In the genomic region with DNA sequence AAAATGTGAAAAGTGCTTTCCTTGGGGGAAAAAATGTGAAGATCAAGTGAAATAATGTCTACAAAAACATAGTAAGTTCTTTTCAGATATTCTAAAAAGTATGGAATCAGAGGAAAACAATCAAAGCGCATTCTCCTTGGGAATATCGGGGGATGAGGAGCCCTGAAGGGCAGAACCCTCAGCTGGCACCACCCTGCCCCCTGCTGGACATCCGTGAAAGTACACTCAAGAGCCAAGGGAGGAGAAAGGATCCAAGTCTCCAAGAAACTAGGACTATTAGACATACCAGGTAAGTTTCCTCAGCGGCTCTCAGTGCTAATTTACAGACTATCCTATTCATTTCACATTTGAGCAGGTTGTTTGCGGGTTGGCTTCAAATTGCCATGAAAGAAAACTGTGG, we compare ENCODE assay signal across 8 mouse cellular contexts. TPM values are rescaled to one million over a fixed set of nuclear protein-coding genes. Genes with fewer than 3 reads are reported as not detected.
DNase-seq lines count a peak whose midpoint lies in the region; ATAC-seq and TF ChIP-seq lines count a peak whose summit lies in the region.

No protein-coding gene starts in this region.

- H3K4me2 ChIP-seq in heart, embryonic 11.5 days: no peak overlapping the region

- peak; percentile 25 to 74 for DNase-seq in heart, adult 2 months
- DNase-seq in R1 (ENCODE audit: low read depth, low spot score): peak; percentile 56
- DNase-seq in cerebellum, postnatal 25 days: peak; percentile 77 to 86
- DNase-seq in gastrocnemius, postnatal 10 days: peak; percentile 78
- DNase-seq in layer of hippocampus, postnatal 14 days (ENCODE audit: low spot score in 2 of 2): peak; percentile 69 to 71

- intact Hi-C loops in heart, adult 2 months (cut with DNase I): loop anchor here (1.0 to 10.0 kb wide), 3 partner anchors 391 to 1117 kb away; no protein-coding TSS in a partner anchor

- H3K79me2 ChIP-seq in heart, adult 2 months (replicated peaks; ENCODE audit: control insufficient read depth, insufficient read depth, low read length): no peaks in the 10 kb centered on the region

- H3K27me3 ChIP-seq in heart, adult 2 months (ENCODE audit: control insufficient read depth, insufficient read depth, low read length): no peaks in the 10 kb centered on the region; the same call in 1 of the 2 replicates
- no peaks in the 10 kb centered on the region for H3K27me3 ChIP-seq in heart, embryonic 11.5 days (ENCODE audit: control insufficient read depth, insufficient read depth, low read length)
- no peaks in the 10 kb centered on the region for H3K27me3 ChIP-seq in testis, adult 2 months (ENCODE audit: control insufficient read depth, insufficient read depth, low read length)

- peak; percentile 86 for TF ChIP-seq CTCF in heart, adult 2 months (IDR thresholded peaks at IDR 0.05)
- TF ChIP-seq CTCF in testis, adult 2 months (IDR thresholded peaks at IDR 0.05; ENCODE audit: control insufficient read depth, insufficient read depth, insufficient replicate concordance, low read depth, low read length): peak; percentile 91

- H3K4me3 ChIP-seq in heart, adult 2 months: no peak overlapping the region
- H3K4me3 ChIP-seq in heart, embryonic 11.5 days (ENCODE audit: low read depth, low read length): no peak overlapping the region
- H3K4me3 ChIP-seq in testis, adult 2 months (ENCODE audit: control insufficient read depth, low read depth, low read length): no peak overlapping the region

- no peak overlapping the region for H3K9ac ChIP-seq in heart, adult 2 months (ENCODE audit: low read depth, low read length)
- H3K9ac ChIP-seq in heart, embryonic 11.5 days (ENCODE audit: low read depth, low read length): no peak overlapping the region

- H3K9me3 ChIP-seq in heart, embryonic 11.5 days (replicated peaks; ENCODE audit: control insufficient read depth, low read length): no peaks in the 10 kb centered on the region

- no peaks in the 10 kb centered on the region for H3K36me3 ChIP-seq in heart, adult 2 months (ENCODE audit: control insufficient read depth, insufficient read depth, low read length)
- no peaks in the 10 kb centered on the region for H3K36me3 ChIP-seq in heart, embryonic 11.5 days (ENCODE audit: control insufficient read depth, insufficient read depth, low read length)
- H3K36me3 ChIP-seq in testis, adult 2 months (ENCODE audit: control insufficient read depth, insufficient read depth, low read length): no peaks in the 10 kb centered on the region

- no peak overlapping the region for H3K27ac ChIP-seq in heart, adult 2 months
- no peak overlapping the region for H3K27ac ChIP-seq in heart, embryonic 11.5 days (ENCODE audit: low read depth, low read length)
- no peak overlapping the region for H3K27ac ChIP-seq in testis, adult 2 months (ENCODE audit: control insufficient read depth, insufficient read depth, low read depth, low read length)

- no peaks in the 10 kb centered on the region for H3K4me1 ChIP-seq in heart, adult 2 months (ENCODE audit: control insufficient read depth, insufficient read depth, low read length)
- peaks cover 10% of the 10 kb centered on the region for H3K4me1 ChIP-seq in heart, embryonic 11.5 days (ENCODE audit: control insufficient read depth, insufficient read depth, low read length)
- H3K4me1 ChIP-seq in testis, adult 2 months (ENCODE audit: control insufficient read depth, insufficient read depth, low read length): peaks cover 3% of the 10 kb centered on the region; the same call in 1 of the 2 replicates

- no peak for TF ChIP-seq POLR2A in heart, adult 2 months (IDR thresholded peaks at IDR 0.05; ENCODE audit: insufficient read depth, low read depth, low read length)
- TF ChIP-seq POLR2A in testis, adult 2 months (IDR thresholded peaks at IDR 0.05; ENCODE audit: control insufficient read depth, low read depth, low read length): no peak

- TF ChIP-seq EP300 in heart, adult 2 months (IDR thresholded peaks at IDR 0.05; ENCODE audit: insufficient read depth, low read depth, low read length): no peak

- 16% methylated on average over 5 of the region's 5 CpGs for WGBS in heart, adult 2 months
- 17% methylated on average over 5 of the region's 5 CpGs for WGBS in heart, embryonic 11.5 days (ENCODE audit: insufficient replicate concordance)

- ATAC-seq in heart, embryonic 11.5 days (replicated peaks; ENCODE audit: insufficient number of reproducible peaks, low FRiP score, low TSS enrichment): no peak
- ATAC-seq in megakaryocyte progenitor cell, adult 5-6 weeks (replicated peaks; ENCODE audit: poor library complexity): peak; percentile 74

RNA-seq across cellular contexts. Expression of gene Mlip, which starts 28.8 kb away (rescaled TPM):
- total RNA-seq in heart, adult 2 months (2021): 100 to 1,000 TPM; 128 to 148 TPM
- 110 and 153 TPM in 2 replicates for polyA plus RNA-seq in heart, adult 2 months (2012; rRNA removed)
- 76.2 and 78.5 TPM in 2 replicates for polyA plus RNA-seq in heart, embryonic 11.5 days (2014; fragmentation: Nextera tagmentation; extraction: Ambion mirVana)
- total RNA-seq in gastrocnemius, postnatal 10 days (2021): 100 to 1,000 TPM; 102 to 111 TPM
- 10 to 100 TPM; 41.6 to 54.9 TPM for total RNA-seq in layer of hippocampus, postnatal 14 days (2021)
- total RNA-seq in megakaryocyte progenitor cell, adult 5-6 weeks (2015): not detected in 2 replicates
- not detected in 2 replicates for total RNA-seq in megakaryocyte progenitor cell, adult 5-6 weeks (2017)
- polyA plus RNA-seq in testis, adult 2 months (2012; rRNA removed): 1.6 and 2.4 TPM in 2 replicates

Comparison
In these comparisons a context has a peak if more than half of its experiments do, and no peak if none do; other contexts are left out.
1. RNA of gene Mlip, which starts 28.8 kb away (total RNA-seq): 128 to 148 TPM in heart, adult 2 months, 102 to 111 TPM in gastrocnemius, postnatal 10 days and 41.6 to 54.9 TPM in layer of hippocampus, postnatal 14 days; not detected in megakaryocyte progenitor cell, adult 5-6 weeks; every median in the first group is over 10 times any median in the second.
2. Peak in every context shown above with its lines, with median percentiles within 50 percentile points of each other: DNase-seq.